Mouse (Mus musculus) heart, postnatal 0 days (tissue): ENCODE results near the gene Ap5b1. TPM values are rescaled to one million over a fixed set of nuclear protein-coding genes. Genes with fewer than 3 reads are reported as not detected.

Source experiments
- ATAC-seq: fragments of 200-750 bp; cut with Nextera tagmentation; 2 replicates; pipeline ENCODE4 v1.8.0; 2017; ENCODE audit warnings: low read depth, moderate number of reproducible peaks, moderate library complexity; ENCODE audit not compliant: insufficient read depth
- DNase-seq: peaks from one replicate; pipeline ENCODE4 v3.0.0-alpha.2; 2016; ENCODE audit warnings: low spot score
- H3K27ac ChIP-seq: fragments of 300-500 bp; sonication (generic); 2 replicates; pipeline ENCODE4 v1.5.1; 2014; ENCODE audit warnings: low read depth, mild to moderate bottlenecking
- H3K27me3 ChIP-seq: fragments of 300-500 bp; sonication (generic); 2 replicates; pipeline ENCODE4 v1.6.1; 2014; ENCODE audit warnings: low read length, mixed read lengths; ENCODE audit not compliant: control insufficient read depth, insufficient read depth
- H3K36me3 ChIP-seq: fragments of 300-500 bp; sonication (generic); replicated peaks from 2 replicates; pipeline ENCODE4 v1.6.1; 2014; ENCODE audit warnings: low read length, mixed read lengths; ENCODE audit not compliant: control insufficient read depth, insufficient read depth
- H3K4me1 ChIP-seq: fragments of 300-500 bp; sonication (generic); 2 replicates; pipeline ENCODE4 v1.6.1; 2014; ENCODE audit warnings: antibody characterized with exemption; ENCODE audit not compliant: control insufficient read depth, insufficient read depth
- H3K4me2 ChIP-seq: fragments of 300-500 bp; sonication (generic); 2 replicates; pipeline ENCODE4 v1.6.1; 2014; ENCODE audit warnings: low read depth, mild to moderate bottlenecking, low read length, moderate library complexity
- H3K4me3 ChIP-seq: fragments of 300-500 bp; sonication (generic); 2 replicates; pipeline ENCODE4 v1.5.1; 2014; ENCODE audit warnings: low read depth, low read length
- H3K9ac ChIP-seq: fragments of 300-500 bp; sonication (generic); replicated peaks from 2 replicates; pipeline ENCODE4 v1.6.1; 2014; ENCODE audit warnings: low read depth, low read length, mixed read lengths
- H3K9me3 ChIP-seq: fragments of 300-500 bp; sonication (generic); replicated peaks from 2 replicates; pipeline ENCODE4 v1.6.1; 2016; ENCODE audit warnings: low read length; ENCODE audit not compliant: control insufficient read depth
- CTCF ChIP-seq: IDR thresholded peaks from 2 replicates; pipeline ENCODE4 v1.5.1; 2016; ENCODE audit warnings: antibody characterized with exemption, control low read depth, low read depth
- EP300 ChIP-seq: IDR thresholded peaks from 2 replicates; pipeline ENCODE4 v1.6.1; 2016; ENCODE audit warnings: antibody characterized with exemption, low read depth
- WGBS: fragments of 180-500 bp; shearing (Covaris S2); extraction: QIAGEN DNeasy Blood & Tissue Kit; methylation state at CpG from one replicate; pipeline ENCODE4 v1.1.7; 2014; 5-methylcytosine and 5-hydroxymethylcytosine counted together
- polyA plus RNA-seq: library from polyadenylated mRNA; unstranded; fragments of >200 nt; fragmentation: Nextera tagmentation; extraction: Ambion mirVana; gene quantifications from 2 replicates; pipeline ENCODE4 v1.2.1, GENCODE M21; 2015
- total RNA-seq: library from RNA; depleted of rRNA; stranded (reverse); fragments of >200 nt; gene quantifications from 2 replicates; pipeline ENCODE4 v1.2.3, GENCODE M21; 2014; ENCODE audit warnings: low replicate concordance

Ap5b1 gene
- total and polyA plus RNA-seq, 2 experiments from 2014 or later: 2.0 to 12.9 TPM

GRCm38 (mm10) chr19:5554212-5554611 lies 13.6 kb upstream of the Ap5b1 start:
- H3K4me1 ChIP-seq: no peaks in the 10 kb centered on the region
- TF ChIP-seq CTCF (no peak), EP300 (no peak)
- peaks cover 36% of the 10 kb centered on the region for H3K27me3 ChIP-seq
- no peak for ATAC-seq
- H3K9ac ChIP-seq: no peak overlapping the region
- no peak overlapping the region for H3K27ac ChIP-seq
- no peaks in the 10 kb centered on the region for H3K36me3 ChIP-seq
- H3K4me2 ChIP-seq: no peak overlapping the region
- DNase-seq: no peak
- H3K9me3 ChIP-seq: no peaks in the 10 kb centered on the region
- 81% methylated on average over 14 of the region's 14 CpGs for WGBS
- no peak overlapping the region for H3K4me3 ChIP-seq

GRCm38 (mm10) chr19:5558169-5558568 lies 9.7 kb upstream of the Ap5b1 start:
- Histone ChIP-seq H3K36me3 (no peaks in the 10 kb centered on the region), H3K4me1 (peaks cover 15% of the 10 kb centered on the region), H3K9me3 (no peaks in the 10 kb centered on the region), H3K9ac (no peak overlapping the region), H3K4me3 (no peak overlapping the region), H3K27ac (no peak overlapping the region), H3K27me3 (peaks cover 72% of the 10 kb centered on the region), H3K4me2 (no peak overlapping the region)
- ATAC-seq (no peak), DNase-seq (no peak)
- no peak for TF ChIP-seq EP300
- TF ChIP-seq CTCF: no peak
- 44% methylated on average over 7 of the region's 7 CpGs for WGBS

GRCm38 (mm10) chr19:5558770-5559169 lies 9.1 kb upstream of the Ap5b1 start:
- 50% methylated on average over 8 of the region's 8 CpGs for WGBS
- Histone ChIP-seq H3K27ac (no peak overlapping the region), H3K4me1 (peaks cover 15% of the 10 kb centered on the region), H3K4me3 (no peak overlapping the region), H3K9ac (no peak overlapping the region), H3K27me3 (peaks cover 76% of the 10 kb centered on the region), H3K36me3 (no peaks in the 10 kb centered on the region), H3K9me3 (no peaks in the 10 kb centered on the region), H3K4me2 (no peak overlapping the region)
- ATAC-seq (no peak), DNase-seq (no peak)
- no peak for TF ChIP-seq CTCF
- TF ChIP-seq EP300: no peak

GRCm38 (mm10) chr19:5559229-5559628 lies 8.6 kb upstream of the Ap5b1 start:
- no peak overlapping the region for H3K27ac ChIP-seq
- peaks cover 15% of the 10 kb centered on the region for H3K4me1 ChIP-seq
- no peak overlapping the region for H3K4me2 ChIP-seq
- H3K4me3 ChIP-seq: no peak overlapping the region
- no peak overlapping the region for H3K9ac ChIP-seq
- WGBS: 25% methylated on average over 8 of the region's 8 CpGs
- H3K36me3 ChIP-seq: no peaks in the 10 kb centered on the region
- ATAC-seq (no peak), DNase-seq (no peak)
- no peak for TF ChIP-seq CTCF
- TF ChIP-seq EP300: no peak
- no peaks in the 10 kb centered on the region for H3K9me3 ChIP-seq
- H3K27me3 ChIP-seq: peaks cover 80% of the 10 kb centered on the region

DNA sequence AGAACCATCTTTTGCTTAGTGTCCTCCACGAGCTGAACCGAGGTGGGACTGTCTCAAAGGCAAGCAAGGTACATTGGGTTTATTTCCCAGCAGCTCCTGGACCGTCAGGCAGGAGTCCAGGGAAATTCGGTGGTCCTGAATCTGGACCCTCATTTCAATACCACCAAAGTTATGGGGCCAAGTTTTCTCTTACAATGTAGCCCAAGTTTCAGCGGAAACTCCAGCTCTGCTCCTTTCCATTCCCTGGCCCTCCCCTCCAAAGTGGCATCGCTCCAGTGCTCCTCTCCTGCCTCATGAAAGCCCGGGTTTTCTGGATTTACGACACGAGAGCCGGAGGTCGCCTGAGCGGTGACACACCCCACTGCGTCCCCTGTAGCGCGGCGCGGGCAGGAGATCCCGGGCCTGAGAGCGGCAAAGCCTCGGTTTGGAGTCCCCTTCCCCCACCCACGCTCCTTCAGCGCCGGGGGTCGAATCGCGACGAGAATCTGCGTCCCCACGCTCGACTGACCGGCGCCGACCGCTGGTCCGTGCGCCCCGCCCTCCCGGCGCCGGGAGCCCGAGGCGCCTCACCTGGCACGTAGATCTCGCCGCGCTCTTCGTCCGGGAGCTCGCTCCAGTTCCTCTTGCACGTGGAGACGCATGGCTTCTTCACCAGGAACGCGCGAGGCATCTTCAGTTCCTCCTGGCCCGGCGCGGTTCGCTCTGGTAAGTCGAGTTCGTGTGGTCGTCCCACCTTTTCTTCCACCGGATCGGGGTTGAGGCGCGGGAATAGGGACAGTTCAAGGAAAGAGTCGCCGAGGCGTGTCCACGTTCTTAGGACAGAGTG lies 8.0 kb upstream of the Ap5b1 start:
- H3K27ac ChIP-seq: no peak overlapping the region
- H3K9me3 ChIP-seq: no peaks in the 10 kb centered on the region
- peaks cover 15% of the 10 kb centered on the region for H3K4me1 ChIP-seq
- DNase-seq (no peak), ATAC-seq (no peak; the same call in 1 of the 2 replicates)
- peaks cover 87% of the 10 kb centered on the region for H3K27me3 ChIP-seq
- peak overlapping the region; percentile 62 for H3K4me2 ChIP-seq
- no peaks in the 10 kb centered on the region for H3K36me3 ChIP-seq
- WGBS: under 1% methylated on average over 69 of the region's 69 CpGs
- H3K4me3 ChIP-seq: peak overlapping the region; percentile 40
- H3K9ac ChIP-seq: no peak overlapping the region; the same call in 1 of the 2 replicates
- no peak for TF ChIP-seq CTCF
- no peak for TF ChIP-seq EP300
